Mouse (Mus musculus) MEL (cell line): Measurements from ENCODE around the gene Gpc5. TPM values are rescaled to one million over a fixed set of nuclear protein-coding genes. Genes with fewer than 3 reads are reported as not detected.

Experiments
- DNase-seq: peaks from one replicate; pipeline ENCODE4 v3.0.0; 2011; ENCODE audit warnings: low read depth, low spot score
- H3K27ac ChIP-seq: 2 replicates; pipeline ENCODE4 v1.5.1; 2012; ENCODE audit warnings: low read depth, mild to moderate bottlenecking, control low read depth, low read length, moderate library complexity; ENCODE audit not compliant: control insufficient read depth
- H3K27me3 ChIP-seq, 2 experiments: fragments of 150-350 bp in 1 of 2; sonication (generic) in 1 of 2; 2 replicates each; pipeline ENCODE4 v1.6.1; 2012; ENCODE audit warnings: low read length in 2 of 2, mild to moderate bottlenecking in 2 of 2, improper control_type of control experiment in 1 of 2, moderate library complexity in 1 of 2; ENCODE audit not compliant: insufficient read depth in 2 of 2, control insufficient read depth in 1 of 2
- H3K36me3 ChIP-seq, 2 experiments: 2 replicates each; pipeline ENCODE4 v1.6.1; 2012 to 2014; ENCODE audit warnings: low read length in 2 of 2, improper control_type of control experiment in 1 of 2, inconsistent platforms in 1 of 2, mild to moderate bottlenecking in 1 of 2; ENCODE audit not compliant: insufficient read depth in 2 of 2, control insufficient read depth in 1 of 2
- H3K4me1 ChIP-seq, 2 experiments: fragments of 150-350 bp in 1 of 2; sonication (generic) in 1 of 2; 2 replicates each; pipeline ENCODE4 v1.6.1; 2012; ENCODE audit warnings: low read length in 2 of 2, improper control_type of control experiment in 1 of 2, mild to moderate bottlenecking in 1 of 2; ENCODE audit not compliant: insufficient read depth in 2 of 2, control insufficient read depth in 1 of 2
- H3K4me3 ChIP-seq, 2 experiments: fragments of 150-350 bp in 1 of 2; sonication (generic) in 1 of 2; 2 replicates each; pipeline ENCODE4 v1.5.1; 2012; ENCODE audit warnings: low read depth in 2 of 2, low read length in 2 of 2, mild to moderate bottlenecking in 2 of 2, moderate library complexity in 2 of 2, control low read depth in 1 of 2, improper control_type of control experiment in 1 of 2; ENCODE audit not compliant: control insufficient read depth in 1 of 2, insufficient read depth in 1 of 2
- H3K79me2 ChIP-seq: 2 replicates; pipeline ENCODE4 v1.6.1; 2012; ENCODE audit warnings: mild to moderate bottlenecking, low read length, moderate library complexity; ENCODE audit not compliant: control insufficient read depth, poor library complexity, insufficient read depth
- H3K9ac ChIP-seq: 2 replicates; pipeline ENCODE4 v1.6.1; 2012; ENCODE audit warnings: low read depth, mild to moderate bottlenecking, control low read depth, low read length, moderate library complexity; ENCODE audit not compliant: control insufficient read depth, poor library complexity, severe bottlenecking
- H3K9me3 ChIP-seq: fragments of 150-350 bp; sonication (generic); replicated peaks from 2 replicates; pipeline ENCODE4 v1.6.1; 2012; ENCODE audit warnings: mild to moderate bottlenecking, low read length, improper control_type of control experiment, moderate library complexity; ENCODE audit not compliant: insufficient read depth
- CHD1 ChIP-seq: IDR thresholded peaks from 2 replicates; pipeline ENCODE4 v1.6.1; 2012; ENCODE audit warnings: low read depth, mild to moderate bottlenecking, inconsistent platforms, low read length, improper control_type of control experiment
- CHD2 ChIP-seq: IDR thresholded peaks from 2 replicates; pipeline ENCODE4 v1.6.1; 2011; ENCODE audit warnings: low read length, improper control_type of control experiment
- ELF1 ChIP-seq: IDR thresholded peaks from 2 replicates; pipeline ENCODE4 v1.6.1; 2014; ENCODE audit warnings: low read depth, mild to moderate bottlenecking, inconsistent platforms, low read length, improper control_type of control experiment, moderate library complexity
- EP300 ChIP-seq, 2 experiments: IDR thresholded peaks; 2 replicates each; pipeline ENCODE4 v1.6.1; 2011; ENCODE audit warnings: improper control_type of control experiment in 2 of 2, low read length in 2 of 2, low read depth in 1 of 2, mild to moderate bottlenecking in 1 of 2
- GABPA ChIP-seq: IDR thresholded peaks from 2 replicates; pipeline ENCODE4 v1.6.1; 2012; ENCODE audit warnings: low read depth, mild to moderate bottlenecking, inconsistent platforms, low read length, improper control_type of control experiment, moderate library complexity
- GATA1 ChIP-seq: IDR thresholded peaks from 2 replicates; pipeline ENCODE4 v1.6.1; 2011; ENCODE audit warnings: low read depth, low read length, improper control_type of control experiment
- JUND ChIP-seq: IDR thresholded peaks from 2 replicates; pipeline ENCODE4 v1.6.1; 2011; ENCODE audit warnings: low read depth, mild to moderate bottlenecking, improper control_type of control experiment, low read length
- KAT2A ChIP-seq: conservative IDR thresholded peaks from 2 replicates; pipeline ENCODE4 v1.6.1; 2012; ENCODE audit warnings: low read depth, low read length, improper control_type of control experiment, inconsistent platforms
- MAX ChIP-seq: IDR thresholded peaks from 2 replicates; pipeline ENCODE4 v1.6.1; 2011; ENCODE audit warnings: low read length, improper control_type of control experiment
- MAZ ChIP-seq: IDR thresholded peaks from 2 replicates; pipeline ENCODE4 v1.6.1; 2012; ENCODE audit warnings: low read depth, mild to moderate bottlenecking, inconsistent platforms, low read length, improper control_type of control experiment
- NELFE ChIP-seq: IDR thresholded peaks from 2 replicates; pipeline ENCODE4 v1.6.1; 2011; ENCODE audit warnings: low read depth, low read length, improper control_type of control experiment
- POLR2AphosphoS2 ChIP-seq: IDR thresholded peaks from 2 replicates; pipeline ENCODE4 v1.6.1; 2011; ENCODE audit warnings: low read length, improper control_type of control experiment
- POLR2AphosphoS5 ChIP-seq: IDR thresholded peaks from 2 replicates; pipeline ENCODE4 v1.6.1; 2012; ENCODE audit warnings: low read depth, borderline replicate concordance, mild to moderate bottlenecking, inconsistent platforms, low read length, moderate library complexity, mixed read lengths
- RCOR1 ChIP-seq: IDR thresholded peaks from 2 replicates; pipeline ENCODE4 v1.6.1; 2012; ENCODE audit warnings: low read depth, mild to moderate bottlenecking, inconsistent platforms, low read length, improper control_type of control experiment
- SMC3 ChIP-seq: IDR thresholded peaks from 2 replicates; pipeline ENCODE4 v1.6.1; 2011; ENCODE audit warnings: low read depth, low read length, improper control_type of control experiment
- TAL1 ChIP-seq: IDR thresholded peaks from 2 replicates; pipeline ENCODE4 v1.6.1; 2012; ENCODE audit warnings: mild to moderate bottlenecking, inconsistent platforms, low read length, moderate library complexity, mixed read lengths
- TCF12 ChIP-seq: IDR thresholded peaks from 2 replicates; pipeline ENCODE4 v1.6.1; 2014; ENCODE audit warnings: low read depth, mild to moderate bottlenecking, inconsistent platforms, low read length, improper control_type of control experiment, moderate library complexity
- USF1 ChIP-seq: IDR thresholded peaks from 2 replicates; pipeline ENCODE4 v1.6.1; 2014; ENCODE audit warnings: low read depth, mild to moderate bottlenecking, inconsistent platforms, low read length, improper control_type of control experiment, moderate library complexity
- ZC3H11A ChIP-seq: IDR thresholded peaks from 2 replicates; pipeline ENCODE4 v1.6.1; 2012; ENCODE audit warnings: low read depth, mild to moderate bottlenecking, inconsistent platforms, low read length, improper control_type of control experiment
- ZKSCAN1 ChIP-seq: IDR thresholded peaks from 2 replicates; pipeline ENCODE4 v1.6.1; 2012; ENCODE audit warnings: low read depth, mild to moderate bottlenecking, inconsistent platforms, low read length, improper control_type of control experiment, moderate library complexity
- polyA plus RNA-seq, 2 experiments: library from polyadenylated mRNA; stranded (reverse) in 1 of 2; unstranded in 1 of 2; fragments of >175 nt in 1 of 2; fragments of >200 nt in 1 of 2; gene quantifications; 2 replicates each; pipeline versions ENCODE4 v1.2.1 to v1.2.4; 2012; ENCODE audit warnings: low replicate concordance in 2 of 2, low read depth in 1 of 2; ENCODE audit not compliant: insufficient read length in 2 of 2, insufficient read depth in 1 of 2, missing spikeins in 1 of 2
- total RNA-seq: library from RNA; depleted of rRNA; stranded (reverse); fragments of 300-350 nt; gene quantifications from 2 replicates; pipeline ENCODE4 v1.2.3, GENCODE M21; 2012

Gene Gpc5
- total and polyA plus RNA-seq, 3 experiments = not detected

DNA sequence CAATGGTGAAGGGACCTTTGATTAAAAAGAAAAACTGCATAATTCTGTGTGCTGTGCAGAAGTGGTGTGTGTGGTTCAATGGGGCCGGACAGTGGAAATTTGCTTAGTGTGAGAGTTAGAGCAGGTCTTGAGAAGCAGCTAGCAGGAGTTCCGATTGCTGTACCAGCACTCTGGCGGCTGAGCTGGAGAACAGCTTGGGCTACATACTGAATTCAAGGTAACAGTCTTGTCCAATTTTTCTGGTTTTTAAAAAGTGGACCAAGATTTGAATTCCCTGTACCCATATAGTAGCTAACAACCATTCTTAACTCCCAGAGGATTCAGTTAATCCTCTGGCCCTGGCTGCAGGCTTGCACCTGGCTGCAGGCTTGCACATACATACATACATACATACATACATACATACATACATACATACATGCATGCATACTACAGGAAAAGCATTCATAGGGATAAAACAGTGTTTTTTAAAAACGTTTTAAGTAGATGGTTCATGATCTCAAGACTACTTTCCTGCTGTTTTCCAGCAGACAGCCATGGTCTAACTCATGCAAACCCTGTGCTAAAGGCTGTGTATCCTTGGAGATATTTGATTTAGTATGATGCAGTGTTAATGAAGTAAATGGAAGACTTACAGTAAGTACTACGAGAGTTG is 40.8 kb upstream of the Gpc5 start:
- Histone ChIP-seq H3K9ac (no peak overlapping the region), H3K27ac (no peak overlapping the region), H3K27me3 (no peaks in the 10 kb centered on the region), H3K4me3 (no peak overlapping the region), H3K79me2 (no peaks in the 10 kb centered on the region)
- TF ChIP-seq CHD2 (no peak), CHD1 (no peak), EP300 (IDR thresholded peaks at IDR 0.05; ENCODE audit: low read depth in 1 of 2, low read length in 2 of 2) (no peak), GABPA (no peak), TCF12 (no peak), ZKSCAN1 (no peak), RCOR1 (no peak), ZC3H11A (no peak), JUND (no peak), POLR2AphosphoS2 (no peak)
- TF ChIP-seq, all 39 proteins: peak for 0
- Histone ChIP-seq H3K36me3 (peaks cover 10 to 32% of the 10 kb centered on the region in 2 experiments), H3K9me3 (no peaks in the 10 kb centered on the region), H3K4me1 (peaks cover 7 to 9% of the 10 kb centered on the region in 2 experiments)
- DNase-seq = peak; percentile 65

DNA sequence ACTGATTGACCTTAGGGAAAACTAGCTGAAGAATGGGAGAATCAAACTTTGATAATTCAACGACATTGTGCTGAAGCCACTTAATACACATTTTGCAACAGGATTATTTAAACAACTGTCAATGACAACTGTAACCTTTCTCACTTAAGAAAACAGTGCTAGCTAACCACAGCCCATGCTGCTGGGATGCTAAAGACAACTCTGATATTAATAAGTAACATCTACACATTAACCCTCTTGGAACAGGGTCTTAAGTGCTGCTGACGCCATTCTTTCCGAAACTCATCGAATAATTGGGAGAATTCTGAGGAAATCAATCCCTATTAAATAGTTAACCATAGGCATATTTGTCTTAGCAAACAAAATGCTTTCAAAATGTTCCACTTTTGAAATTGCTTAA is 39.6 kb upstream of the Gpc5 start:
- TF ChIP-seq SMC3 = no peak
- no peak for TF ChIP-seq USF1
- no peak for TF ChIP-seq GABPA
- no peak for TF ChIP-seq TAL1
- TF ChIP-seq GATA1 = no peak
- no peak for TF ChIP-seq MAX
- TF ChIP-seq ELF1 = no peak
- no peak for TF ChIP-seq NELFE
- TF ChIP-seq MAZ = no peak
- no peak for TF ChIP-seq RCOR1
- no peak for TF ChIP-seq POLR2AphosphoS5
- TF ChIP-seq KAT2A = no peak
- no peak overlapping the region for H3K27ac ChIP-seq
- H3K9ac ChIP-seq = no peak overlapping the region
- no peak overlapping the region for H3K4me3 ChIP-seq
- no peaks in the 10 kb centered on the region for H3K79me2 ChIP-seq
- H3K9me3 ChIP-seq = no peaks in the 10 kb centered on the region
- H3K4me1 ChIP-seq = peaks cover 4 to 7% of the 10 kb centered on the region in 2 experiments; a peak in 3 of 4 replicates
- no peaks in the 10 kb centered on the region for H3K27me3 ChIP-seq
- peaks cover 0 to 21% of the 10 kb centered on the region in 2 experiments; a peak in 2 of 4 replicates for H3K36me3 ChIP-seq
- DNase-seq = peak; percentile 33
